Comparison of ENCODE assay signal across 8 mouse cellular contexts in the genomic region with DNA sequence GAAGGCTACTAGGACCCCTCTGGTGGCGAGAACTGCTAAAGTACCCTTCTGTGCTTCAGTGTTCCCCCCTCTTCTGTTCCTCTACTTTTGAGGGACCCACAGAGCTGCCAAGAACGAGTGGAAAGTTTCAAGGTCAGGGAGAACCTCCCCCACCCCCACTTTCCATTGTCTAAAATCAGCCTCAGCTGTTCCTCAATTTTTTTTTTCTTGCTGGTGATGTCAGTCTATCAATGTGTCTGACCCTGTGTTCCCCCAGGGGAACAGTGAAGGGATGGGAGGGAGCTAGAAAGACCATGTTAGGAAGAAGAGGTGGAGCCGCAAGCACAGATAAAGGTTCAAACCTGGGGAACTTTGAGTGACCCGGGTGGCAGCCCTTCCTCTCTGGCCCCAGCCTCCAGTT. TPM values are rescaled to one million over a fixed set of nuclear protein-coding genes. Genes with fewer than 3 reads are reported as not detected.
DNase-seq lines count a peak whose midpoint lies in the region; ATAC-seq and TF ChIP-seq lines count a peak whose summit lies in the region.

A gene (plus strand): TSS at position 356 of the 400 bp plus-strand sequence.

- ATAC-seq in heart, embryonic 12.5 days (ENCODE audit: insufficient number of reproducible peaks, low FRiP score): no peak
- no peak for ATAC-seq in monocyte, adult 5-6 weeks (replicated peaks; ENCODE audit: insufficient number of reproducible peaks, low FRiP score, low TSS enrichment, poor library complexity, severe bottlenecking)

- DNase-seq in liver, adult 2 months (ENCODE audit: extremely low read depth, low read depth, low spot score): no peak
- DNase-seq in liver: no peak
- no peak for DNase-seq in embryonic facial prominence, embryonic 10.5 days (ENCODE audit: low spot score)
- DNase-seq in left cerebral cortex, postnatal 10 days (ENCODE audit: extremely low spot score in 1 of 2, low spot score in 2 of 2): no peak
- no peak for DNase-seq in ovary, postnatal 10 days (ENCODE audit: low spot score)
- no peak for DNase-seq in retina, embryonic 14.5 days (ENCODE audit: low spot score)

- H3K4me3 ChIP-seq in liver, adult 2 months (ENCODE audit: insufficient read depth, low read depth, low read length): no peak within 1 kb of the TSS
- no peak within 1 kb of the TSS for H3K4me3 ChIP-seq in embryonic facial prominence, embryonic 10.5 days
- H3K4me3 ChIP-seq in heart, embryonic 12.5 days: no peak within 1 kb of the TSS

- H3K9ac ChIP-seq in liver, adult 2 months (ENCODE audit: low read depth, low read length): no peak within 1 kb of the TSS
- H3K9ac ChIP-seq in heart, embryonic 12.5 days: no peak within 1 kb of the TSS

- TF ChIP-seq POLR2A in liver, adult 2 months (IDR thresholded peaks at IDR 0.05; ENCODE audit: extremely low read depth, insufficient read depth, low read length): no peak

- no peaks in the 10 kb centered on the region for H3K27me3 ChIP-seq in liver, adult 2 months (ENCODE audit: control insufficient read depth, insufficient read depth, low read length)
- H3K27me3 ChIP-seq in embryonic facial prominence, embryonic 10.5 days (replicated peaks; ENCODE audit: low read depth, poor library complexity, severe bottlenecking): no peaks in the 10 kb centered on the region
- no peaks in the 10 kb centered on the region for H3K27me3 ChIP-seq in heart, embryonic 12.5 days (replicated peaks)

- H3K79me2 ChIP-seq in liver, adult 2 months (ENCODE audit: control insufficient read depth, insufficient read depth, low read length): no peaks in the 10 kb centered on the region

- 64% methylated on average over 4 of the region's 4 CpGs for WGBS in liver, adult 2 months
- 74% methylated on average over 4 of the region's 4 CpGs for WGBS in embryonic facial prominence, embryonic 10.5 days
- 52% methylated on average over 4 of the region's 4 CpGs for WGBS in heart, embryonic 12.5 days

- intact Hi-C loops in left cerebral cortex, postnatal 10 days (cut with DNase I): no loop called here

- H3K36me3 ChIP-seq in liver, adult 2 months (ENCODE audit: control insufficient read depth, insufficient read depth, low read length): no peaks in the 10 kb centered on the region
- peaks cover 4% of the 10 kb centered on the region; the same call in 1 of the 2 replicates for H3K36me3 ChIP-seq in embryonic facial prominence, embryonic 10.5 days (replicated peaks)
- H3K36me3 ChIP-seq in heart, embryonic 12.5 days: no peaks in the 10 kb centered on the region

- no peak within 1 kb of the TSS for H3K27ac ChIP-seq in liver, adult 2 months (replicated peaks; ENCODE audit: insufficient read depth, low read depth, low read length)
- no peak within 1 kb of the TSS for H3K27ac ChIP-seq in embryonic facial prominence, embryonic 10.5 days (replicated peaks)
- H3K27ac ChIP-seq in heart, embryonic 12.5 days (ENCODE audit: poor library complexity, severe bottlenecking): no peak within 1 kb of the TSS

- no peak within 1 kb of the TSS for H3K4me2 ChIP-seq in heart, embryonic 12.5 days

- H3K9me3 ChIP-seq in embryonic facial prominence, embryonic 10.5 days: no peaks in the 10 kb centered on the region
- H3K9me3 ChIP-seq in heart, embryonic 12.5 days (replicated peaks): no peaks in the 10 kb centered on the region

- no peak for TF ChIP-seq CTCF in liver, adult 2 months (IDR thresholded peaks at IDR 0.05; ENCODE audit: low read depth, low read length)

- no peaks in the 10 kb centered on the region for H3K4me1 ChIP-seq in liver, adult 2 months (ENCODE audit: control insufficient read depth, insufficient read depth, low read length)
- H3K4me1 ChIP-seq in embryonic facial prominence, embryonic 10.5 days: peaks cover 7% of the 10 kb centered on the region
- peaks cover 20% of the 10 kb centered on the region for H3K4me1 ChIP-seq in heart, embryonic 12.5 days (replicated peaks)

RNA-seq across cellular contexts. Expression of the gene that starts here (rescaled TPM):
- total RNA-seq in liver, adult 2 months (2014; rRNA removed): 53.4 and 56.2 TPM in 2 replicates
- polyA plus RNA-seq in liver, adult 2 months (2012; rRNA removed): 36.4 and 43.0 TPM in 2 replicates
- polyA plus RNA-seq in embryonic facial prominence, embryonic 10.5 days (2016; fragmentation: Nextera tagmentation; extraction: Ambion mirVana): 597 and 601 TPM in 2 replicates
- 335 and 344 TPM in 2 replicates for polyA plus RNA-seq in heart, embryonic 12.5 days (2016; fragmentation: Nextera tagmentation; extraction: Ambion mirVana)
- total RNA-seq in left cerebral cortex, postnatal 10 days (2021): 100 to 1,000 TPM; 259 to 260 TPM
- 927 to 1,272 TPM (median 1,055 TPM) in 3 replicates for total RNA-seq in monocyte, adult 5-6 weeks (2017)
